Mouse (Mus musculus): ENCODE measurements around the gene Gm1604a.
"Not testable (repeated sequence)": the region's sequence is repeated elsewhere in the genome, so short reads cannot be mapped to it uniquely, and the experiment has no call there.

- not testable (repeated sequence) for TF ChIP-seq CTCF (IDR thresholded peaks at IDR 0.05; ENCODE audit: borderline replicate concordance, insufficient read depth, low read depth, low read length); POLR2A (IDR thresholded peaks at IDR 0.05; ENCODE audit: borderline replicate concordance, insufficient read depth, low read length)
These were observed 39.2 kb upstream of the Gm1604a start for GRCm38 (mm10) chr17:6986118-6986517.
